ENCODE assay signal across 31 mouse cellular contexts in genomic region chr2:132867521-132867920, GRCm38 (mm10). TPM values are rescaled to one million over a fixed set of nuclear protein-coding genes. Genes with fewer than 3 reads are reported as not detected.
DNase-seq lines count a peak whose midpoint lies in the region; ATAC-seq lines count a peak whose summit lies in the region.
"Had no signal": no experiment of that assay in that cellular context is flagged by ENCODE, and none has a peak within 500 bp of the region (broad histone marks: within the 10 kb centered on the region; RNA-seq: fewer than 3 reads in every experiment).

No protein-coding gene starts in this region.

- H3K9ac ChIP-seq in midbrain, embryonic 16.5 days (ENCODE audit: low read depth, low read length) = no peak overlapping the region
- H3K9ac ChIP-seq: forebrain, embryonic 13.5 days; heart, embryonic 12.5 days; heart, embryonic 15.5 days; hindbrain, embryonic 14.5 days had no signal

- DNase-seq in adrenal gland, postnatal 10 days = peak; percentile 37
- no peak for DNase-seq in adrenal gland, postnatal 25 days
- DNase-seq in 416B (ENCODE audit: low read depth) = peak; percentile 84
- DNase-seq in adrenal gland, postnatal 36 days = peak; percentile 63 to 68
- no peak for DNase-seq in heart, postnatal 25 days (ENCODE audit: low spot score)
- DNase-seq: B cell, adult 2 months; cerebellum, adult 18-20 months; cerebellum, adult 9-10 months; cerebellum, postnatal 14 days; gastrocnemius, postnatal 10 days; gastrocnemius, postnatal 36 days; heart, adult 18-20 months; heart, postnatal 10 days; heart, postnatal 4 days; kidney, adult 18-20 months had no signal

- no peaks in the 10 kb centered on the region for H3K27me3 ChIP-seq in midbrain, embryonic 16.5 days (ENCODE audit: control insufficient read depth, insufficient read depth, low read depth, low read length)
- H3K27me3 ChIP-seq: CH12.LX; forebrain, embryonic 13.5 days; heart, embryonic 12.5 days; heart, embryonic 15.5 days; Patski had no signal

- H3K4me3 ChIP-seq in midbrain, embryonic 16.5 days (ENCODE audit: low read depth, low read length) = no peak overlapping the region
- H3K4me3 ChIP-seq: forebrain, embryonic 10.5 days; forebrain, embryonic 13.5 days; heart, embryonic 12.5 days; heart, embryonic 15.5 days had no signal

- WGBS in midbrain, embryonic 16.5 days = 81% methylated on average over 5 of the region's 5 CpGs

- no peak overlapping the region for H3K27ac ChIP-seq in midbrain, embryonic 16.5 days (ENCODE audit: low read length)
- H3K27ac ChIP-seq: forebrain, embryonic 10.5 days; forebrain, embryonic 13.5 days; heart, embryonic 15.5 days; hindbrain, embryonic 14.5 days; hindbrain, postnatal 0 days had no signal

- no peaks in the 10 kb centered on the region for H3K9me3 ChIP-seq in midbrain, embryonic 16.5 days (replicated peaks; ENCODE audit: control insufficient read depth, low read length, poor library complexity, severe bottlenecking)
- H3K9me3 ChIP-seq: forebrain, embryonic 10.5 days; forebrain, embryonic 13.5 days; G1E; heart, embryonic 12.5 days; heart, embryonic 15.5 days had no signal

- H3K36me3 ChIP-seq in midbrain, embryonic 16.5 days (ENCODE audit: control insufficient read depth, insufficient read depth, low read length) = peaks cover 18% of the 10 kb centered on the region

- intact Hi-C loops in heart, postnatal 25 days (cut with DNase I) = no loop called here

- H3K4me2 ChIP-seq in midbrain, embryonic 16.5 days (ENCODE audit: low read length) = no peak overlapping the region
- H3K4me2 ChIP-seq: forebrain, embryonic 13.5 days; heart, embryonic 12.5 days; heart, embryonic 15.5 days; hindbrain, embryonic 14.5 days had no signal

- H3K4me1 ChIP-seq in midbrain, embryonic 16.5 days (ENCODE audit: control insufficient read depth, insufficient read depth, low read length) = no peaks in the 10 kb centered on the region
- H3K4me1 ChIP-seq: forebrain, embryonic 10.5 days; forebrain, embryonic 13.5 days; heart, embryonic 12.5 days; heart, embryonic 15.5 days had no signal

- ATAC-seq in megakaryocyte, adult 5-6 weeks (ENCODE audit: poor library complexity, severe bottlenecking) = peak; percentile 11; the same call in 1 of the 2 replicates
- ATAC-seq in midbrain, embryonic 16.5 days = no peak
- ATAC-seq: forebrain, embryonic 13.5 days; forebrain, embryonic 16.5 days; hindbrain, postnatal 0 days; inflammation-experienced regulatory T-cells, adult 6 months; intestine, embryonic 16.5 days; Patski had no signal

RNA-seq across cellular contexts. Expression of gene Lrrn4, which starts 13.2 kb away (rescaled TPM):
- 1 to 10 TPM; 4.3 to 5.5 TPM for total RNA-seq in adrenal gland, postnatal 10 days (2021)
- total RNA-seq in adrenal gland, postnatal 25 days (2021) = 1.6 and 2.2 TPM in 2 replicates
- 1 to 10 TPM; 3.2 to 3.8 TPM for total RNA-seq in adrenal gland, postnatal 36 days (2021)
- total RNA-seq in megakaryocyte, adult 5-6 weeks (2015) = 0.11 and 0.31 TPM in 2 replicates
- total RNA-seq in megakaryocyte, adult 5-6 weeks (2017) = 0.33 TPM in 1 of 2 replicates, not detected in the other
- polyA plus RNA-seq in midbrain, embryonic 16.5 days (2015; fragmentation: Nextera tagmentation; extraction: Ambion mirVana) = 0.46 and 0.49 TPM in 2 replicates
- 1 to 10 TPM; 5.5 to 8.2 TPM for total RNA-seq in heart, postnatal 25 days (2021)
- total RNA-seq: CH12.LX; gastrocnemius, adult 18-20 months had no signal
- polyA plus RNA-seq: G1E; hindbrain, embryonic 11.5 days; Patski had no signal

RNA-seq across cellular contexts. Expression of gene Crls1, which starts 21.1 kb away (rescaled TPM):
- 100 to 1,000 TPM; 109 to 121 TPM for total RNA-seq in adrenal gland, postnatal 10 days (2021)
- total RNA-seq in adrenal gland, postnatal 25 days (2021) = 81.5 and 97.2 TPM in 2 replicates
- 100 to 1,000 TPM; 103 to 125 TPM for total RNA-seq in adrenal gland, postnatal 36 days (2021)
- total RNA-seq in megakaryocyte, adult 5-6 weeks (2015) = 16.2 and 20.8 TPM in 2 replicates
- 16.2 and 19.1 TPM in 2 replicates for total RNA-seq in megakaryocyte, adult 5-6 weeks (2017)
- 6.5 TPM in 2 replicates for polyA plus RNA-seq in midbrain, embryonic 16.5 days (2015; fragmentation: Nextera tagmentation; extraction: Ambion mirVana)
- total RNA-seq in heart, postnatal 25 days (2021) = 10 to 100 TPM; 18.7 to 19.5 TPM

RNA-seq across cellular contexts. Expression of gene Mcm8, which starts 51.6 kb away (rescaled TPM):
- total RNA-seq in adrenal gland, postnatal 10 days (2021) = 1 to 10 TPM; 4.8 to 5.8 TPM
- 5.8 and 6.6 TPM in 2 replicates for total RNA-seq in adrenal gland, postnatal 25 days (2021)
- total RNA-seq in adrenal gland, postnatal 36 days (2021) = 1 to 10 TPM; 3.4 to 4.7 TPM
- total RNA-seq in megakaryocyte, adult 5-6 weeks (2015) = 4.8 and 5.8 TPM in 2 replicates
- total RNA-seq in megakaryocyte, adult 5-6 weeks (2017) = 5.1 and 7.0 TPM in 2 replicates
- 4.2 and 5.9 TPM in 2 replicates for polyA plus RNA-seq in midbrain, embryonic 16.5 days (2015; fragmentation: Nextera tagmentation; extraction: Ambion mirVana)
- 1 to 10 TPM; 1.9 TPM for total RNA-seq in heart, postnatal 25 days (2021)

RNA-seq across cellular contexts. Expression of gene Trmt6, which starts 51.7 kb away (rescaled TPM):
- total RNA-seq in adrenal gland, postnatal 10 days (2021) = 10 to 100 TPM; 15.4 to 19.4 TPM
- total RNA-seq in adrenal gland, postnatal 25 days (2021) = 21.9 and 25.3 TPM in 2 replicates
- 10 to 100 TPM; 19.1 to 26.0 TPM for total RNA-seq in adrenal gland, postnatal 36 days (2021)
- 14.8 and 16.8 TPM in 2 replicates for total RNA-seq in megakaryocyte, adult 5-6 weeks (2015)
- 14.9 and 15.1 TPM in 2 replicates for total RNA-seq in megakaryocyte, adult 5-6 weeks (2017)
- 17.7 and 22.2 TPM in 2 replicates for polyA plus RNA-seq in midbrain, embryonic 16.5 days (2015; fragmentation: Nextera tagmentation; extraction: Ambion mirVana)
- total RNA-seq in heart, postnatal 25 days (2021) = 1 to 10 TPM; 5.5 to 6.4 TPM

Comparison
In these comparisons a context has a peak if more than half of its experiments do, and no peak if none do; other contexts are left out.
1. DNase-seq: peak in adrenal gland, postnatal 10 days (single experiment), 416B (single experiment) and adrenal gland, postnatal 36 days (2 of 2); none in adrenal gland, postnatal 25 days (single experiment) and heart, postnatal 25 days (single experiment).